Mouse (Mus musculus) MEL (cell line): ENCODE measurements around the gene Unc5b. TPM values are rescaled to one million over a fixed set of nuclear protein-coding genes. Genes with fewer than 3 reads are reported as not detected.

Experiments used
- DNase-seq: peaks from one replicate; pipeline ENCODE4 v3.0.0; 2011; ENCODE audit warnings: low read depth, low spot score
- H3K27ac ChIP-seq: 2 replicates; pipeline ENCODE4 v1.5.1; 2012; ENCODE audit warnings: low read depth, mild to moderate bottlenecking, control low read depth, low read length, moderate library complexity; ENCODE audit not compliant: control insufficient read depth
- H3K27me3 ChIP-seq, 2 experiments: fragments of 150-350 bp in 1 of 2; sonication (generic) in 1 of 2; 2 replicates each; pipeline ENCODE4 v1.6.1; 2012; ENCODE audit warnings: low read length in 2 of 2, mild to moderate bottlenecking in 2 of 2, improper control_type of control experiment in 1 of 2, moderate library complexity in 1 of 2; ENCODE audit not compliant: insufficient read depth in 2 of 2, control insufficient read depth in 1 of 2
- H3K36me3 ChIP-seq, 2 experiments: 2 replicates each; pipeline ENCODE4 v1.6.1; 2012 to 2014; ENCODE audit warnings: low read length in 2 of 2, improper control_type of control experiment in 1 of 2, inconsistent platforms in 1 of 2, mild to moderate bottlenecking in 1 of 2; ENCODE audit not compliant: insufficient read depth in 2 of 2, control insufficient read depth in 1 of 2
- H3K4me1 ChIP-seq, 2 experiments: fragments of 150-350 bp in 1 of 2; sonication (generic) in 1 of 2; 2 replicates each; pipeline ENCODE4 v1.6.1; 2012; ENCODE audit warnings: low read length in 2 of 2, improper control_type of control experiment in 1 of 2, mild to moderate bottlenecking in 1 of 2; ENCODE audit not compliant: insufficient read depth in 2 of 2, control insufficient read depth in 1 of 2
- H3K4me3 ChIP-seq, 2 experiments: fragments of 150-350 bp in 1 of 2; sonication (generic) in 1 of 2; 2 replicates each; pipeline ENCODE4 v1.5.1; 2012; ENCODE audit warnings: low read depth in 2 of 2, low read length in 2 of 2, mild to moderate bottlenecking in 2 of 2, moderate library complexity in 2 of 2, control low read depth in 1 of 2, improper control_type of control experiment in 1 of 2; ENCODE audit not compliant: control insufficient read depth in 1 of 2, insufficient read depth in 1 of 2
- H3K79me2 ChIP-seq: 2 replicates; pipeline ENCODE4 v1.6.1; 2012; ENCODE audit warnings: mild to moderate bottlenecking, low read length, moderate library complexity; ENCODE audit not compliant: control insufficient read depth, poor library complexity, insufficient read depth
- H3K9ac ChIP-seq: 2 replicates; pipeline ENCODE4 v1.6.1; 2012; ENCODE audit warnings: low read depth, mild to moderate bottlenecking, control low read depth, low read length, moderate library complexity; ENCODE audit not compliant: control insufficient read depth, poor library complexity, severe bottlenecking
- H3K9me3 ChIP-seq: fragments of 150-350 bp; sonication (generic); replicated peaks from 2 replicates; pipeline ENCODE4 v1.6.1; 2012; ENCODE audit warnings: mild to moderate bottlenecking, low read length, improper control_type of control experiment, moderate library complexity; ENCODE audit not compliant: insufficient read depth
- E2F4 ChIP-seq: IDR thresholded peaks from 2 replicates; pipeline ENCODE4 v1.6.1; 2011; ENCODE audit warnings: low read depth, low read length, improper control_type of control experiment, borderline replicate concordance
- ELF1 ChIP-seq: IDR thresholded peaks from 2 replicates; pipeline ENCODE4 v1.6.1; 2014; ENCODE audit warnings: low read depth, mild to moderate bottlenecking, inconsistent platforms, low read length, improper control_type of control experiment, moderate library complexity
- GABPA ChIP-seq: IDR thresholded peaks from 2 replicates; pipeline ENCODE4 v1.6.1; 2012; ENCODE audit warnings: low read depth, mild to moderate bottlenecking, inconsistent platforms, low read length, improper control_type of control experiment, moderate library complexity
- JUND ChIP-seq: IDR thresholded peaks from 2 replicates; pipeline ENCODE4 v1.6.1; 2011; ENCODE audit warnings: low read depth, mild to moderate bottlenecking, improper control_type of control experiment, low read length
- MYB ChIP-seq: IDR thresholded peaks from 2 replicates; pipeline ENCODE4 v1.6.1; 2011; ENCODE audit warnings: mild to moderate bottlenecking, low read depth, low read length, improper control_type of control experiment
- NELFE ChIP-seq: IDR thresholded peaks from 2 replicates; pipeline ENCODE4 v1.6.1; 2011; ENCODE audit warnings: low read depth, low read length, improper control_type of control experiment
- POLR2AphosphoS2 ChIP-seq: IDR thresholded peaks from 2 replicates; pipeline ENCODE4 v1.6.1; 2011; ENCODE audit warnings: low read length, improper control_type of control experiment
- TBP ChIP-seq: IDR thresholded peaks from 2 replicates; pipeline ENCODE4 v1.8.0; 2011; ENCODE audit warnings: low read depth, low read length, improper control_type of control experiment
- TCF12 ChIP-seq: IDR thresholded peaks from 2 replicates; pipeline ENCODE4 v1.6.1; 2014; ENCODE audit warnings: low read depth, mild to moderate bottlenecking, inconsistent platforms, low read length, improper control_type of control experiment, moderate library complexity
- USF2 ChIP-seq, 2 experiments: IDR thresholded peaks; 2 replicates each; pipeline ENCODE4 v1.6.1; 2011 to 2012; ENCODE audit warnings: improper control_type of control experiment in 2 of 2, low read length in 2 of 2, borderline replicate concordance in 1 of 2, inconsistent platforms in 1 of 2, low read depth in 1 of 2, mild to moderate bottlenecking in 1 of 2; ENCODE audit not compliant: insufficient read depth in 1 of 2
- ZMIZ1 ChIP-seq: IDR thresholded peaks from 2 replicates; pipeline ENCODE4 v1.6.1; 2012; ENCODE audit warnings: low read depth, mild to moderate bottlenecking, inconsistent platforms, low read length, improper control_type of control experiment, moderate library complexity
- ZNF384 ChIP-seq: IDR thresholded peaks from 2 replicates; pipeline ENCODE4 v1.6.1; 2012; ENCODE audit warnings: low read depth, mild to moderate bottlenecking, inconsistent platforms, low read length, improper control_type of control experiment
- polyA plus RNA-seq, 2 experiments: library from polyadenylated mRNA; stranded (reverse) in 1 of 2; unstranded in 1 of 2; fragments of >175 nt in 1 of 2; fragments of >200 nt in 1 of 2; gene quantifications; 2 replicates each; pipeline versions ENCODE4 v1.2.1 to v1.2.4; 2012; ENCODE audit warnings: low replicate concordance in 2 of 2, low read depth in 1 of 2; ENCODE audit not compliant: insufficient read length in 2 of 2, insufficient read depth in 1 of 2, missing spikeins in 1 of 2
- total RNA-seq: library from RNA; depleted of rRNA; stranded (reverse); fragments of 300-350 nt; gene quantifications from 2 replicates; pipeline ENCODE4 v1.2.3, GENCODE M21; 2012

Unc5b gene
- total and polyA plus RNA-seq, 3 experiments: not detected

- Histone ChIP-seq H3K27me3 (no peaks in the 10 kb centered on the region), H3K4me1 (no peaks in the 10 kb centered on the region), H3K27ac (no peak overlapping the region), H3K4me3 (no peak overlapping the region), H3K9ac (no peak overlapping the region), H3K79me2 (no peaks in the 10 kb centered on the region), H3K9me3 (no peaks in the 10 kb centered on the region), H3K36me3 (no peaks in the 10 kb centered on the region)
- TF ChIP-seq GABPA: no peak
- peak; percentile 85 for TF ChIP-seq ZNF384
- DNase-seq: peak; percentile 19
These were observed 93.3 kb downstream of the Unc5b start for GRCm38 (mm10) chr10:60737886-60738640.

DNA sequence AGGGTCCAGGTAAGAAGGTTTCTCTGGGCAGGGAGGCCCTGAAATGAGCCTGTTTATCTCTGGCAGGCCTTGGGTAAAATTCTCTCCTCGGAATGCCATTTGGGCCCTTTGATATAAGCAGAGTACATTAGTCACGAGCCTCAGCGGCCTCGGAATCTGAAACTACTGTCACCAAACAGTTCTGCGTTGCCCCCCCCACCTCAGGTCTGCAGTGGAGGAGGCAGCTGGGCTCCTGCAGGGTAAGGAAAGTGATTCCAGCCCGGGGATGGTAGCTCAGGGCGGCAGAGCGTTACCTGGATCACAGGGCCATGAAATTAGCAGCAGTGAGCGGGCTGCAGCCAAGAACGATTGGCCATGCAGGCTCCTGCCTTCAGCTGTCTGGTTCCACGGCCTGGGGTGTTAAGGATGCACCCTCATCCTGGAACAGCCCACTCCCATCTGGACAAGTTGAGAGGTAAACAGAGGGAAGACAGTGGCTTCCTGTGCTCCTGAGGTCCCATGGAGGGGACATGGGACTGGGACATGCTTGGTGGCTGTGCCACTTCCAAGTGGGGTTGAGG, 94.1 kb downstream of the Unc5b start:
- H3K36me3 ChIP-seq: no peaks in the 10 kb centered on the region
- TF ChIP-seq POLR2AphosphoS2: no peak
- TF ChIP-seq NELFE: no peak
- TF ChIP-seq USF2 (IDR thresholded peaks at IDR 0.05; ENCODE audit: borderline replicate concordance in 1 of 2, insufficient read depth in 1 of 2, low read depth in 1 of 2, low read length in 2 of 2): no peak
- no peak for TF ChIP-seq ELF1
- TF ChIP-seq TCF12: no peak
- no peak for TF ChIP-seq ZMIZ1
- TF ChIP-seq, all 39 proteins: peak for 0
- Histone ChIP-seq H3K9ac (no peak overlapping the region), H3K4me1 (no peaks in the 10 kb centered on the region), H3K79me2 (no peaks in the 10 kb centered on the region), H3K4me3 (no peak overlapping the region), H3K27ac (no peak overlapping the region), H3K27me3 (no peaks in the 10 kb centered on the region), H3K9me3 (no peaks in the 10 kb centered on the region)
- DNase-seq: no peak

- Histone ChIP-seq H3K27me3 (no peaks in the 10 kb centered on the region), H3K79me2 (no peaks in the 10 kb centered on the region), H3K4me3 (no peak overlapping the region), H3K4me1 (no peaks in the 10 kb centered on the region), H3K36me3 (no peaks in the 10 kb centered on the region), H3K9me3 (no peaks in the 10 kb centered on the region), H3K27ac (no peak overlapping the region), H3K9ac (no peak overlapping the region)
- DNase-seq: no peak
- TF ChIP-seq E2F4 (no peak), TBP (no peak), ZNF384 (no peak), POLR2AphosphoS2 (no peak), ZMIZ1 (no peak), MYB (no peak), JUND (no peak)
These were observed 95.6 kb downstream of the Unc5b start for GRCm38 (mm10) chr10:60735737-60736136.
